In the genomic region with DNA sequence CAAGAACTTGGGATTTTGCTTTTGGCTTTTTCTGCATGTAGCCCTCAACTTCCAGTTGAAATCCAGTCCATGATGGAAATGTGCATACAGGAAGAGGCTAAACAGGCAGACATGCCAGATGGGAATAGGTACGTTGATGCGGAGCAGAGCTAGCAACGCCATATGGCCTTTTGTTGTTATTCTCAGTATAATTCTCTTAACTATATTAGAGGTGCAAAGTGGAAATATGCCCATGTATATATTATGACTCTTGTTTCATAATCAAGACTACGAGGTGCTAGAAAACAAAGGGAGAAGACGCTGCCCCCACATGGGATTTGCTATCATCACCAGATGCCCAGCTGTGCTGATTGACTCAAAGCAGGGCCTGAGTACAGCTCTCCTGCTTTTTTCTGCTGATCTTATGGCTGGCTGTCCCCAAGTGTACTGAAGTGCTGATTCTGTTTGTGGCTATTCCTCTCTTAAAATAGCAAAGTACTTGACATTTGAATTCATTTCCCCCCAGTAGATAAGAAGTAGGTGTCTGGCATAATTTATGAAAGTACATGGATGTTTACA, we compare ENCODE assay signal across 18 mouse cellular contexts.
DNase-seq lines count a peak whose midpoint lies in the region; ATAC-seq and TF ChIP-seq lines count a peak whose summit lies in the region.
"Had no signal": no experiment of that assay in that cellular context is flagged by ENCODE, and none has a peak within 500 bp of the region (broad histone marks: within the 10 kb centered on the region; RNA-seq: fewer than 3 reads in every experiment).

No protein-coding gene starts in this region.

- no peaks in the 10 kb centered on the region for H3K36me3 ChIP-seq in heart, embryonic 13.5 days
- no peaks in the 10 kb centered on the region for H3K36me3 ChIP-seq in heart, embryonic 11.5 days (ENCODE audit: control insufficient read depth, insufficient read depth, low read length)
- no peaks in the 10 kb centered on the region for H3K36me3 ChIP-seq in hindbrain, embryonic 11.5 days (ENCODE audit: control insufficient read depth, insufficient read depth, low read length)
- H3K36me3 ChIP-seq: hindbrain, embryonic 13.5 days; midbrain, embryonic 15.5 days had no signal

- TF ChIP-seq POLR2A in brain, embryonic 14.5 days (IDR thresholded peaks at IDR 0.05; ENCODE audit: borderline replicate concordance, extremely low read depth, insufficient read depth, insufficient read length, poor library complexity, severe bottlenecking), result no peak

- no peak overlapping the region for H3K9ac ChIP-seq in heart, embryonic 13.5 days
- no peak overlapping the region for H3K9ac ChIP-seq in heart, embryonic 11.5 days (ENCODE audit: low read depth, low read length)
- H3K9ac ChIP-seq in hindbrain, embryonic 11.5 days (ENCODE audit: low read depth, low read length), result no peak overlapping the region
- H3K9ac ChIP-seq: hindbrain, embryonic 13.5 days; liver, embryonic 14.5 days; midbrain, embryonic 15.5 days had no signal

- peaks cover 12% of the 10 kb centered on the region for H3K4me1 ChIP-seq in heart, embryonic 13.5 days
- H3K4me1 ChIP-seq in heart, embryonic 11.5 days (ENCODE audit: control insufficient read depth, insufficient read depth, low read length), result 0 out of 2 replicates have a peak, but pooled peaks cover 4% of the 10 kb centered on the region
- H3K4me1 ChIP-seq in hindbrain, embryonic 11.5 days (replicated peaks; ENCODE audit: control insufficient read depth, insufficient read depth, low read length), result no peaks in the 10 kb centered on the region

- TF ChIP-seq CTCF in brain, embryonic 14.5 days (IDR thresholded peaks at IDR 0.05; ENCODE audit: borderline replicate concordance, extremely low read depth, insufficient read depth, insufficient read length), result no peak

- peaks cover 8% of the 10 kb centered on the region; the same call in 1 of the 2 replicates for H3K27me3 ChIP-seq in heart, embryonic 13.5 days (replicated peaks)
- H3K27me3 ChIP-seq in heart, embryonic 11.5 days (ENCODE audit: control insufficient read depth, insufficient read depth, low read length), result no peaks in the 10 kb centered on the region
- no peaks in the 10 kb centered on the region for H3K27me3 ChIP-seq in hindbrain, embryonic 11.5 days (ENCODE audit: control insufficient read depth, insufficient read depth, low read length)
- H3K27me3 ChIP-seq: CH12.LX; hindbrain, embryonic 13.5 days; midbrain, embryonic 15.5 days had no signal

- H3K4me3 ChIP-seq in heart, embryonic 13.5 days, result no peak overlapping the region
- no peak overlapping the region for H3K4me3 ChIP-seq in heart, embryonic 11.5 days (ENCODE audit: low read depth, low read length)
- H3K4me3 ChIP-seq in hindbrain, embryonic 11.5 days (ENCODE audit: low read depth, low read length), result no peak overlapping the region
- H3K4me3 ChIP-seq: erythroblast, embryonic 14.5 days; hindbrain, embryonic 13.5 days; midbrain, embryonic 15.5 days had no signal

- WGBS in heart, embryonic 13.5 days, result 40% methylated on average over 5 of the region's 5 CpGs
- WGBS in heart, embryonic 11.5 days (ENCODE audit: insufficient replicate concordance), result 52% methylated on average over 5 of the region's 5 CpGs
- 61% methylated on average over 5 of the region's 5 CpGs for WGBS in hindbrain, embryonic 11.5 days

- no peaks in the 10 kb centered on the region for H3K9me3 ChIP-seq in heart, embryonic 13.5 days
- H3K9me3 ChIP-seq in heart, embryonic 11.5 days (replicated peaks; ENCODE audit: control insufficient read depth, low read length), result no peaks in the 10 kb centered on the region
- no peaks in the 10 kb centered on the region for H3K9me3 ChIP-seq in hindbrain, embryonic 11.5 days (ENCODE audit: control insufficient read depth, low read length)
- H3K9me3 ChIP-seq: hindbrain, embryonic 13.5 days; midbrain, embryonic 15.5 days had no signal

- no peak for ATAC-seq in heart, embryonic 13.5 days (ENCODE audit: extremely low read depth, insufficient number of reproducible peaks, low FRiP score, low TSS enrichment)
- no peak for ATAC-seq in heart, embryonic 11.5 days (replicated peaks; ENCODE audit: insufficient number of reproducible peaks, low FRiP score, low TSS enrichment)
- ATAC-seq in hindbrain, embryonic 11.5 days (ENCODE audit: low FRiP score), result no peak
- ATAC-seq: midbrain, embryonic 15.5 days had no signal

- H3K4me2 ChIP-seq in heart, embryonic 13.5 days, result peak overlapping the region; percentile 9; the same call in 1 of the 2 replicates
- H3K4me2 ChIP-seq in heart, embryonic 11.5 days, result no peak overlapping the region
- no peak overlapping the region for H3K4me2 ChIP-seq in hindbrain, embryonic 11.5 days (replicated peaks; ENCODE audit: low read depth, low read length)
- H3K4me2 ChIP-seq: hindbrain, embryonic 13.5 days; midbrain, embryonic 15.5 days had no signal

- no peak overlapping the region for H3K27ac ChIP-seq in heart, embryonic 13.5 days (replicated peaks)
- no peak overlapping the region for H3K27ac ChIP-seq in heart, embryonic 11.5 days (ENCODE audit: low read depth, low read length)
- no peak overlapping the region for H3K27ac ChIP-seq in hindbrain, embryonic 11.5 days (ENCODE audit: low read depth, low read length)
- H3K27ac ChIP-seq: hindbrain, embryonic 13.5 days; liver, embryonic 14.5 days; midbrain, embryonic 15.5 days; stomach, postnatal 0 days had no signal

- DNase-seq in MN1 (ENCODE audit: low spot score), result peak; percentile 50
- peak; percentile 75 for DNase-seq in brain, embryonic 14.5 days (ENCODE audit: low read depth)
- DNase-seq in layer of hippocampus, postnatal 36 days, result peak; percentile 7 to 17
- DNase-seq in hindbrain, embryonic 11.5 days (ENCODE audit: low spot score), result no peak
- no peak for DNase-seq in adipocyte (ENCODE audit: low spot score)
- no peak for DNase-seq in thymus, postnatal 36 days
- DNase-seq: adrenal gland, postnatal 14 days; heart, adult 11 months; kidney, adult 18-20 months; lung, postnatal 4 days had no signal

Comparison
In these comparisons a context has a peak if more than half of its experiments do, and no peak if none do; other contexts are left out.
1. DNase-seq: peak in MN1 (single experiment), brain, embryonic 14.5 days (single experiment) and layer of hippocampus, postnatal 36 days (2 of 2); none in hindbrain, embryonic 11.5 days (single experiment), adipocyte (single experiment) and thymus, postnatal 36 days (0 of 2).